Mouse (Mus musculus) stomach, postnatal 0 days (tissue): ENCODE data around the gene Acer3.

Experiments
- CTCF ChIP-seq: IDR thresholded peaks from 2 replicates; pipeline ENCODE4 v1.5.1; 2016; ENCODE audit warnings: antibody characterized with exemption, low read depth, mild to moderate bottlenecking, moderate library complexity
- EP300 ChIP-seq: optimal IDR thresholded peaks from 2 replicates; pipeline ENCODE3; 2016; ENCODE audit warnings: antibody characterized with exemption

DNA sequence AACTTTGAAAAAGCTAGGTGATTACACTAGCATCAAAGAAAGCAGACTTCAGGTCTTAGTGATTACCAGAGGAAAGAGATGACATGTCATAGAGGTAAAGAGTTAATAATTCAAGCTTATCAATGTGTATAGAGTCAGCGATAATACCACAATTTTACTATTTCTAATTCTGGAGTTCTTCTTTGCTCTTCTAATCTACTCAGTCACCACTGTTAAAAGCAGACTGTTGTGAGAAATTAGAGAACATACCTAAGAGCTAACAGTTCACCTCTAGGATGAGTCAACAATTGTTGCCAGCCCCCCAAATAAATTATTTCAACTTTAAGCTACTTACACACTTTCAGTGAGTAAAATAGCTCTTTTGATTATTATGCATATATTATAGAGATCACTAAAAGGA lies 28.1 kb downstream of the Acer3 start:
- TF ChIP-seq CTCF, result no peak
- TF ChIP-seq EP300, result no peak
